Mouse (Mus musculus): ENCODE data around the gene Fastkd3.
A peak's percentile ranks its signal among the peaks of the same experiment; 100 is the strongest.
"Not testable (repeated sequence)": the region's sequence is repeated elsewhere in the genome, so short reads cannot be mapped to it uniquely, and the experiment has no call there.

Fastkd3 gene

GRCm38 (mm10) chr13:68581747-68582516, at the start of gene Fastkd3, which contains the start of gene Mtrr:
TSS of gene Fastkd3 (plus strand) at chr13:68582234.
TSS of gene Mtrr (minus strand) at chr13:68582149.
- peak; percentile 96 for DNase-seq

- not testable (repeated sequence) for DNase-seq
Observed at GRCm38 (mm10) chr13:68553391-68553790, 28.6 kb upstream of the Fastkd3 start.

GRCm38 (mm10) chr13:68568110-68568509, 13.9 kb upstream of the Fastkd3 start:
- DNase-seq, result no peak

GRCm38 (mm10) chr13:68568548-68568947, 13.5 kb upstream of the Fastkd3 start:
- DNase-seq, result no peak

GRCm38 (mm10) chr13:68569589-68570336, 12.3 kb upstream of the Fastkd3 start:
- peak; percentile 60 for DNase-seq

- DNase-seq, result no peak
Observed at GRCm38 (mm10) chr13:68572247-68572646, 9.8 kb upstream of the Fastkd3 start.

- no peak for DNase-seq
Observed at GRCm38 (mm10) chr13:68572966-68573913, 8.8 kb upstream of the Fastkd3 start.

- DNase-seq, result no peak
Observed at GRCm38 (mm10) chr13:68574398-68574797, 7.6 kb upstream of the Fastkd3 start.

- DNase-seq, result no peak
Observed at GRCm38 (mm10) chr13:68577945-68578344, 4.1 kb upstream of the Fastkd3 start.

GRCm38 (mm10) chr13:68581086-68581740, 821 bp upstream of the Fastkd3 start:
- peak; percentile 26 for DNase-seq

GRCm38 (mm10) chr13:68582517-68582780, 415 bp downstream of the Fastkd3 start:
- no peak for DNase-seq

GRCm38 (mm10) chr13:68583961-68584360, 1.9 kb downstream of the Fastkd3 start:
- peak; percentile 20 for DNase-seq

- DNase-seq, result no peak
Observed at GRCm38 (mm10) chr13:68585441-68585840, 3.4 kb downstream of the Fastkd3 start.

GRCm38 (mm10) chr13:68588352-68588751, 6.3 kb downstream of the Fastkd3 start:
- DNase-seq, result no peak

GRCm38 (mm10) chr13:68593797-68594196, 11.8 kb downstream of the Fastkd3 start:
- DNase-seq, result no peak

GRCm38 (mm10) chr13:68597199-68597598, 15.2 kb downstream of the Fastkd3 start, which contains the start of gene 1700001L19Rik:
TSS of gene 1700001L19Rik (plus strand) at chr13:68597421.
- DNase-seq, result no peak

- no peak for DNase-seq
Observed at GRCm38 (mm10) chr13:68597667-68598066, 15.6 kb downstream of the Fastkd3 start.

GRCm38 (mm10) chr13:68598953-68599352, 16.9 kb downstream of the Fastkd3 start:
- DNase-seq, result no peak

- DNase-seq, result no peak
Observed at GRCm38 (mm10) chr13:68601184-68601583, 19.1 kb downstream of the Fastkd3 start.

GRCm38 (mm10) chr13:68603085-68603484, 21.1 kb downstream of the Fastkd3 start:
- DNase-seq, result no peak

GRCm38 (mm10) chr13:68605689-68606126, 23.7 kb downstream of the Fastkd3 start:
- peak; percentile 18 for DNase-seq

- no peak for DNase-seq
Observed at GRCm38 (mm10) chr13:68607652-68608405, 25.8 kb downstream of the Fastkd3 start.
